Mouse (Mus musculus): Measurements from ENCODE around the gene Tnik. TPM values are rescaled to one million over a fixed set of nuclear protein-coding genes. Genes with fewer than 3 reads are reported as not detected.

Tnik gene
- polyA plus RNA-seq, 1 experiment from 2014 or later: 16.9 TPM

DNA sequence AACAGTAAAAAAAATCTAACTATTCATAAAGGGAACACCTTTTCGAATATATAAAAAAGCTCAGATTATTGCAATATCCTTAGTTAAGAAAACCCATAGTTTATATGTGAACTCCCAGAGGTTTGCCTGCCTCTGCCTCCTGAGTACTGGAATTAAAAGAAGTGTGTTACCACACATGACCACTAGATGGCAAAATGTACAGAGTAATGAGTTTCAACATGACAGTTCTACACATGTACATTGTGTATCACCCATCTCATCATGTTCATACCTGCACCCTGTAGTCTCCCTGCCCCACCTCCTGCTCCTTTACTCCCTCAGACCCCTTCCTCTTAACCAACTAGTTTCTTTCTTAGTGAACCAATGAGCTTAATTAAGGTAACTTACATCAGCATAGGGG is 446.7 kb downstream of the Tnik start:
- 79% methylated on average over 1 of the region's 1 CpGs for WGBS
- no peak for ATAC-seq (ENCODE audit: insufficient read depth, low FRiP score)
- Histone ChIP-seq H3K9ac (ENCODE audit: low read length) (no peak overlapping the region), H3K4me1 (ENCODE audit: control insufficient read depth, insufficient read depth, low read length) (no peaks in the 10 kb centered on the region), H3K36me3 (ENCODE audit: control insufficient read depth, insufficient read depth, low read length) (no peaks in the 10 kb centered on the region), H3K9me3 (replicated peaks; ENCODE audit: control insufficient read depth, low read length) (no peaks in the 10 kb centered on the region), H3K4me2 (ENCODE audit: low read depth, low read length) (no peak overlapping the region), H3K27me3 (ENCODE audit: control insufficient read depth, insufficient read depth, low read length) (no peaks in the 10 kb centered on the region), H3K4me3 (replicated peaks; ENCODE audit: low read length) (no peak overlapping the region), H3K27ac (ENCODE audit: low read length) (no peak overlapping the region)

DNA sequence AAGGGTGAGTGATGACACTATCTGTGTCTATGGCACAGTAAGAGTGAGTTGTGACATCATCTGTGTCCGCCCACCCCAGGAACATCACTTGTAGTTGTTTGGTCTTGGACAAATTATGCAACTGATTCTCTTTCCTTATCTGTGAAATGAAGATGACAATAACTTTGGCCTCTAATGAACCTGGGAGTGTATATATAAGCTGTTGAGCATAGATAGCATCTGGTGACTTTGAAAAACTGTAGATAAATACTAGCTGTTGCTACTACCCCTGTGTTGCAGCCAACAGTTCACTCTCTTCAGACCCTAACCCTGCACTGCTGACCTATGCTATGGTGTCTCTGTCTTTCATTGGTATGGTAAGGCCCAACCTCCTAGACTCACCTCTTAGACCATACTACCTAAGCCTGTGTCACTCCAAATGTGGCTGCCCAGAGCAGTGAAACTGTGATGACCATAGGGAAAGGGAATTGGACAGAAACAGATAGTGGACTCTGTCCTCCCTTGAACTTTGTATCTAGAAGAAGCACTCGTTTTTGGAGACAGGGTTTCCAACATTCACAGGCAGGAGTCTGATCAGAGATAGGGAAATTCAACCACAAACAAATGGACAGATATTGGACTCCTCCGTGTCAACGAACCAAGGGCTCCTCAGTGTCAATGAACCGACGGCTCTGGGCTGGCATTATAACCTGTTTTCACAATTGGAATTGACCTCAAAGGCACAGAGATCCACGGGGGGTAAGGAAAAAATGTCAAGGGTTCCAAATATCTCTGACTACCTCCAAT is 451.1 kb downstream of the Tnik start:
- no peak for ATAC-seq (ENCODE audit: insufficient read depth, low FRiP score)
- 72% methylated on average over 7 of the region's 7 CpGs for WGBS
- Histone ChIP-seq H3K9me3 (replicated peaks; ENCODE audit: control insufficient read depth, low read length) (no peaks in the 10 kb centered on the region), H3K9ac (ENCODE audit: low read length) (no peak overlapping the region), H3K4me3 (replicated peaks; ENCODE audit: low read length) (no peak overlapping the region), H3K27me3 (ENCODE audit: control insufficient read depth, insufficient read depth, low read length) (no peaks in the 10 kb centered on the region), H3K4me2 (ENCODE audit: low read depth, low read length) (no peak overlapping the region), H3K27ac (ENCODE audit: low read length) (no peak overlapping the region), H3K4me1 (ENCODE audit: control insufficient read depth, insufficient read depth, low read length) (no peaks in the 10 kb centered on the region), H3K36me3 (ENCODE audit: control insufficient read depth, insufficient read depth, low read length) (no peaks in the 10 kb centered on the region)

DNA sequence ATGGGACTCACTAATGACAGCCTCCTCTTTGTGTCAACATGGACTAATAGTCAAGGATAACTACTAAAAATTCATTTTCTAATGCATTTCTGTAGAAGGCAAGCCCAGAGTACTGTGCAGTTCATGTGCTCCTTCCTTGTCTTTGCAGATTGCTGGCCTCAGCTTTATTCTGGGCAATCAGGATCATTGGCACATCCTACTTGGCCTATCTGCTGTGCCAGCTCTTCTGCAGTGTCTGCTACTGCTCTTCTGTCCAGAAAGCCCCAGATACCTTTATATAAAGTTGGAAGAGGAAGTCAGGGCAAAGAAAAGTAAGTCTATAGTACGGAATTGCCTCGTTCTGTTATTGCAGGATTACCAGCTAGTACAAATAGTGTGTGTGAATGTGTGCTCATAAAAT is 455.5 kb downstream of the Tnik start:
- ATAC-seq (ENCODE audit: insufficient read depth, low FRiP score): no peak
- Histone ChIP-seq H3K4me2 (ENCODE audit: low read depth, low read length) (no peak overlapping the region), H3K9ac (ENCODE audit: low read length) (no peak overlapping the region), H3K9me3 (replicated peaks; ENCODE audit: control insufficient read depth, low read length) (no peaks in the 10 kb centered on the region), H3K27ac (ENCODE audit: low read length) (no peak overlapping the region), H3K4me1 (ENCODE audit: control insufficient read depth, insufficient read depth, low read length) (0 out of 2 replicates have a peak, but pooled peaks cover 6% of the 10 kb centered on the region), H3K4me3 (replicated peaks; ENCODE audit: low read length) (no peak overlapping the region), H3K27me3 (ENCODE audit: control insufficient read depth, insufficient read depth, low read length) (no peaks in the 10 kb centered on the region), H3K36me3 (ENCODE audit: control insufficient read depth, insufficient read depth, low read length) (no peaks in the 10 kb centered on the region)
- WGBS: 89% methylated on average over 2 of the region's 2 CpGs

DNA sequence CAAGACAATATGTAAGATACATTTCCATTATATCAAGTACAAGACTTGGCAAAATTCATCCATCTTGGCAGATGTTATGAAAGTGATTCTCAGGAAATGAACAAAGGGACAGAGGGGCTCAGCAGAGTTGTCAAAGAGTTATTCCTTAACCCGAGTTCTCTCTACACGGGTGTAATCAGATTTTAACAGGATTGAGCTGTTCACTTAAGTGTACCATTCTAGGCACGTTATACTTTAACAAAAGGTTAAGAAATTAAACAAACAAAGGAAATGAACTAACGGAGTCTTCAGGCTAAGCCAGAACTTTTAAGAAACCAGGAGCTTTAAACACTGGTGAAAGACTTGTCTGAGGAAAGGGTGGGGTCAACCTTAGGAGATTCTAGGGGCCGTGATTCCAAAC is 458.2 kb downstream of the Tnik start:
- no peak overlapping the region for H3K4me3 ChIP-seq (replicated peaks; ENCODE audit: low read length)
- no peak overlapping the region for H3K27ac ChIP-seq (ENCODE audit: low read length)
- ATAC-seq (ENCODE audit: insufficient read depth, low FRiP score): no peak
- H3K36me3 ChIP-seq (ENCODE audit: control insufficient read depth, insufficient read depth, low read length): no peaks in the 10 kb centered on the region
- WGBS: 31% methylated on average over 5 of the region's 5 CpGs
- H3K4me1 ChIP-seq (ENCODE audit: control insufficient read depth, insufficient read depth, low read length): 0 out of 2 replicates have a peak, but pooled peaks cover 6% of the 10 kb centered on the region
- no peaks in the 10 kb centered on the region for H3K9me3 ChIP-seq (replicated peaks; ENCODE audit: control insufficient read depth, low read length)
- no peaks in the 10 kb centered on the region for H3K27me3 ChIP-seq (ENCODE audit: control insufficient read depth, insufficient read depth, low read length)
- H3K4me2 ChIP-seq (ENCODE audit: low read depth, low read length): no peak overlapping the region
- H3K9ac ChIP-seq (ENCODE audit: low read length): no peak overlapping the region

GRCm38 (mm10) chr3:28721838-28722237 is 458.8 kb downstream of the Tnik start:
- WGBS: 51% methylated on average over 7 of the region's 7 CpGs
- H3K4me2 ChIP-seq (ENCODE audit: low read depth, low read length): peak overlapping the region; percentile 17; the same call in 1 of the 2 replicates

GRCm38 (mm10) chr3:28722531-28722930 is 459.5 kb downstream of the Tnik start:
- Histone ChIP-seq H3K4me2 (ENCODE audit: low read depth, low read length) (no peak overlapping the region), H3K4me3 (replicated peaks; ENCODE audit: low read length) (no peak overlapping the region), H3K9me3 (replicated peaks; ENCODE audit: control insufficient read depth, low read length) (no peaks in the 10 kb centered on the region), H3K9ac (ENCODE audit: low read length) (no peak overlapping the region), H3K4me1 (ENCODE audit: control insufficient read depth, insufficient read depth, low read length) (0 out of 2 replicates have a peak, but pooled peaks cover 6% of the 10 kb centered on the region), H3K27ac (ENCODE audit: low read length) (no peak overlapping the region), H3K27me3 (ENCODE audit: control insufficient read depth, insufficient read depth, low read length) (no peaks in the 10 kb centered on the region), H3K36me3 (ENCODE audit: control insufficient read depth, insufficient read depth, low read length) (no peaks in the 10 kb centered on the region)
- ATAC-seq (ENCODE audit: insufficient read depth, low FRiP score): no peak

More at GRCm38 (mm10) chr3:28721838-28722237, 458.8 kb downstream of the Tnik start:
- no peaks in the 10 kb centered on the region for H3K9me3 ChIP-seq (replicated peaks; ENCODE audit: control insufficient read depth, low read length)
- peak; percentile 91 for ATAC-seq (ENCODE audit: insufficient read depth, low FRiP score)
- 0 out of 2 replicates have a peak, but pooled peaks cover 6% of the 10 kb centered on the region for H3K4me1 ChIP-seq (ENCODE audit: control insufficient read depth, insufficient read depth, low read length)
- no peak overlapping the region; the same call in 1 of the 2 replicates for H3K27ac ChIP-seq (ENCODE audit: low read length)
- H3K9ac ChIP-seq (ENCODE audit: low read length): no peak overlapping the region
- H3K36me3 ChIP-seq (ENCODE audit: control insufficient read depth, insufficient read depth, low read length): no peaks in the 10 kb centered on the region
- H3K4me3 ChIP-seq (replicated peaks; ENCODE audit: low read length): no peak overlapping the region
- no peaks in the 10 kb centered on the region for H3K27me3 ChIP-seq (ENCODE audit: control insufficient read depth, insufficient read depth, low read length)

GRCm38 (mm10) chr3:28723534-28723933 is 460.5 kb downstream of the Tnik start:
- Histone ChIP-seq H3K36me3 (ENCODE audit: control insufficient read depth, insufficient read depth, low read length) (no peaks in the 10 kb centered on the region), H3K4me1 (ENCODE audit: control insufficient read depth, insufficient read depth, low read length) (0 out of 2 replicates have a peak, but pooled peaks cover 6% of the 10 kb centered on the region), H3K27ac (ENCODE audit: low read length) (no peak overlapping the region), H3K27me3 (ENCODE audit: control insufficient read depth, insufficient read depth, low read length) (no peaks in the 10 kb centered on the region), H3K4me2 (ENCODE audit: low read depth, low read length) (no peak overlapping the region), H3K9ac (ENCODE audit: low read length) (no peak overlapping the region), H3K9me3 (replicated peaks; ENCODE audit: control insufficient read depth, low read length) (no peaks in the 10 kb centered on the region), H3K4me3 (replicated peaks; ENCODE audit: low read length) (no peak overlapping the region)
- ATAC-seq (ENCODE audit: insufficient read depth, low FRiP score): no peak
- WGBS: 61% methylated on average over 6 of the region's 6 CpGs

DNA sequence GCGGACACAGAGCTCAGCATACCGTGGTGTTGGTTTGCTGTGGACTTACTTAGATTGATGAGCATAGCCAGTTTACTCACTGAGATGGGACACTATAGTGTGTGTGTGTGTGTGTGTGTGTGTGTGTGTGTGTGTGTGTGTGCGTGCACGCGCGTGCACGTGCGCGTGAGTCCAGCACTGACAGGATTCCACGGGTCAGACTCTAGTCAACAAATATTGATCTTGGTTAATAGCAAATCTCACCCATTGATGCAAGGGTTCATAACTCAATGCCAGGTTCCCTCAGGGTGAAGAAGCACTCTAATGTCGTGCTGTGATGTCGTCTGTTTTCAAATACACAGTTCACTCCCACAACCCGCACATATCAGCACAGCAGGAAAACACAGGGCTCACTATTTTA is 462.2 kb downstream of the Tnik start:
- no peaks in the 10 kb centered on the region for H3K9me3 ChIP-seq (replicated peaks; ENCODE audit: control insufficient read depth, low read length)

More for the DNA sequence above, 462.2 kb downstream of the Tnik start:
- Histone ChIP-seq H3K9ac (ENCODE audit: low read length) (no peak overlapping the region), H3K4me3 (replicated peaks; ENCODE audit: low read length) (no peak overlapping the region), H3K27me3 (ENCODE audit: control insufficient read depth, insufficient read depth, low read length) (no peaks in the 10 kb centered on the region), H3K36me3 (ENCODE audit: control insufficient read depth, insufficient read depth, low read length) (no peaks in the 10 kb centered on the region), H3K4me1 (ENCODE audit: control insufficient read depth, insufficient read depth, low read length) (0 out of 2 replicates have a peak, but pooled peaks cover 6% of the 10 kb centered on the region), H3K4me2 (ENCODE audit: low read depth, low read length) (no peak overlapping the region), H3K27ac (ENCODE audit: low read length) (no peak overlapping the region)
- WGBS: 68% methylated on average over 13 of the region's 13 CpGs
- no peak for ATAC-seq (ENCODE audit: insufficient read depth, low FRiP score)
